Mouse (Mus musculus) heart, adult 9 months (tissue): ENCODE results near the gene Rpia.

Experiments used
- DNase-seq, 2 experiments: peaks; one replicate each; pipeline ENCODE4 v3.0.0; 2022; ENCODE audit warnings: low spot score in 2 of 2

Rpia gene

DNA sequence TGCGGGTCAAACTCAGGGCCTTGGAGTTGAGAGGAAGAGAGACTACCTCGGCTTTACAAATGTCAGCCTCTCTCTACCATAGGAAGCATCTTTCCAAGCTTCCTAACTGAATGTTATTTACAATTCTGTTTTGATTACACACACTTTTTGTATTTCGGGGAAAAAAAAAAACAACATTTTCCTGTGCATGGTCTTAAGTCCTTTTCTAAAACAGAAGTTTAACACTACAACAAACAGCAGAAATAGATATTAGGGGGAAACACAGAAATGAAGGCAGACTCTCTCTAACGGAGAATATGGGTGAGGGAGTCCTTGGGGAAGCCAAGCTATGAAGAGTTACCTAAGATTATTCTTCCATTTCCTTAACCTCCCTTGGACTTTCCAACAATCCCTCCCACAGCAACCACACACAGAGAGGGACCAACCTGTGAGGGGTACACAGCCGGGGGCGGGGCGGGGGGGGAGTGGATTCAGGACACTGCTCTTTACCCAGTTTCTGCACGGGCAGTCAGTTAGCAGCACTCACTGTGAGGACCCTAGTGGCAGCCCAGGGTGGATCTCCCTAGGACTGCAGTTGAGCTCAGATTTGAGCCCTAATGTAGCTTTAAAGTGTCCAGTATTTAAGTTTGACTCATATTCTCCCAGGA lies 40.7 kb downstream of the Rpia start:
- no peak for DNase-seq

DNA sequence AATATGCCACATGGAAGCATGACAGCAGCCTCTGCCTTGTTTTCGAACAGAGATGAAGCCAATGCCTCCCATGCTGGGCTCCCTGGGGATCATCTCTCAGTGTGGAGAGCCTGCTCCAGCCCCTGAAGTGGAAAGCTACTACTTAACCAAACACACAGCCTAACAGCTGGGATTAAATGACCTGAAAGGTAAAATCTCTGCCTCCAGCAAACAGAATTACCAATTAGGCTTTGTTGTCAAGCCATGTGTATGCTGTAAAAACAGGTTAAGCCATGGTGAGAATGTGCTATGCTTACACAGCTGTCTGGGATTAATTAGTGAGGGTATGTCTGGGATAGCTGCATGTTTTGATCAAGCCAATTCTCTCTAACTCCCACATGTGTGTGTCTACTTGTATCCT lies 42.3 kb downstream of the Rpia start:
- no peak for DNase-seq

DNA sequence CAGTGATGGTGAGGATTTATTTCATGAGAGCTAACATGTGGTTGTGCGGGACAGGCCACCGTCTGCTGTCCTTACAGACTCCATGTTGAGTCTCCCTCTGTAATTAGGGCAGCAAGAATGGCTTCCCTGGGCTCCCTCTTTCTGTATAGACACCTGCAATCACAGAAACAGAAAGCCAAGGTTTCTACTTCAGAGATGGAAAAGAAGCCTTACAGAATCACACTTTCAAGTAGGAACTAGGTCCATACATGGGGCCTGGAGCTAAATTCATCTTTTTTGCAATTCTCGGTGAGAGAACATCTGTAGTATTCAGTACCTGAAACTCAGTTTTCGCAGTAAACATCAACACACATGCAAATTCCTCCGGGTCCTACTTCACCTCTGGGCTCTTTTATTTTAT lies 44.3 kb downstream of the Rpia start:
- no peak for DNase-seq

DNA sequence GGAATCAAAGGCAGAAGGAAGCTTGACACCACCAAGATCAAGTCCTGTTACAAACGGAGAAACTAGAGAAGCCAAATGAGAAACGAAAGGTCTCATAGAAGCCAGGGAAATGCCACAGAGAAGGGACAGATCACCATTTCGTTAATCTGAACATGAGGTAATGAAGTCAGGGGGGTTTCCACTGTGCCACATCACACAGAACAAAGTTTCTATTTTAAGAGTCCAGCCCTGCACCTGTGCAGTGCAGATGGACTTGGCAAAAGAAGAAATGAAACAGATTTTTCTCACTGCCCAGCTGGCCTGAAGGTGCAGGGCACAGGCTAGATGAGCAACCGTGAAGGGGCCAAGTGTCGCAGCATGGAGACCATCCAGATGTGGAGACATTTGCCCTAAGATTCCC lies 48.1 kb downstream of the Rpia start:
- no peak for DNase-seq

DNA sequence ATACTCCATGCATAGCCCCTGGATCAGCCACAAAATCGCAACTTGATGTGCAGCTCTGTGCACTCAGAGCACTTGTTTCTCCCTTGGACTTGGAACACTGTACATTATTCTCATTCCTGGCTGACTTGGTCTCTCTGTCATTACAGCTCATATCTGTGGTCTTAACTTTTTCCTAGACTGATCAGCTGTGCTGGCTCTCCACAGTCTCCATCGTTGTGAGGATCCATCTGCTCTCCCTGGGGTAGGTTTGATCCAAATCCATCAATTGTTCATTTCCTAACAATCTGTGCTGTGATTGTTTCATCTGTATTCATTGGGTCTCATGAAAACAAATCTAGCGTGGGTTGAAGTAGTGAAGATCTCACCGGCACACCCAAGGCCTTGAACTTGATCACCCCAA lies 49.2 kb downstream of the Rpia start:
- no peak for DNase-seq

DNA sequence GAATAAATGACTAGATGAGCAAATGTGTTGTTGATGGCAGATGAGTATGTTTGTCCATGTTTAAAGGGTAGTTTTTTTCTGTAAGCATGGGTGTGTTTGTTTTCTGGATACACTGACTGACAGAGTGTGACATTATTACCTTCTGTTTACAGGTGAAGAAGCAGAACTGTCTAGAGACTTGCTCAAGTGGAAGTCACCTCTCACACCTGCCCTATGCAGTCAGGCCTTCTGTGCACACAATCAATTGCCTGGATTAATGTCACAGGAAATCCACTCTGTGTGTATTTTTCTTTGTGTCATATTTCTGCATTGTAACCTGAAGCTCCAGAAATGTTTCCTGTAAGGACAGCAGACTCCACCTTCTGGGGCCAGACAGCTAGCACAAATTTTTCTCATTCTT lies 51.5 kb downstream of the Rpia start:
- no peak for DNase-seq

DNA sequence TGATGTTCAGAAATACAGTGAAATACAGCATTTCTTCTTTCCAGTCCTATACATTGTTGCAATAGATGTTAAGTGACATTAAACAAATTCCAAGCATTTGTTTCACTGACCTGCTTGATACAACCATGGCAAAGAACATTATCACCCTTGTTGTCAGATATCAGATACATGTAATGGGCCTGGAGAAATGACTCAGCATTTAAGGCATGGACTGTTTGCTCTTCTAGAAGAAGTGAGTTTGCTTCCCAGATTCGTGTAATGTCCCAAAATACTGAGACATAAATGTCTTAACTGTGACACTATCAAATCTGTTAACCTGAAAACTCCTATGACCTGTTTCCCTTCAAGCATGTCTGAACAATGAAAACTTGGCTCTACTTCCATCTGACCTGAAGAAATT lies 52.6 kb downstream of the Rpia start:
- no peak for DNase-seq

DNA sequence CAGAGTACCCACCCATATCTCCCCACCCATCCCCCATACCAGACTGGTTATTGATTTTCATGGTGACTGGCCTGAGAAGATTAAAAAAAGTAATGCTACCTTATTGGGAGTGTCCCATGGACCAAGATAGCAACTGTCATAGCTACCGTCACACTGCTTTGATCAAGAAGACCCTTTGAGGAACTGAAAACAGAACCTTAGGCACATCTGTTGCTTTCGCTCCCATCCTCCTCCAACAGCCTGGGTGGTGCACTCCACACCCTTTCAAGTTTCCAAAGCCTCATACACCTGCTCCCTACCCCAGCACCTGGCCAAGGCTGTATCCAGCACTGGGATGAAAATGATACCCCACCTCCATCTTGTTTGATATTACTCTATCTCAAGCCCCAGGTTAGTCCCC lies 56.5 kb downstream of the Rpia start:
- peak in 1 of 2 experiments; percentile 6 for DNase-seq

DNA sequence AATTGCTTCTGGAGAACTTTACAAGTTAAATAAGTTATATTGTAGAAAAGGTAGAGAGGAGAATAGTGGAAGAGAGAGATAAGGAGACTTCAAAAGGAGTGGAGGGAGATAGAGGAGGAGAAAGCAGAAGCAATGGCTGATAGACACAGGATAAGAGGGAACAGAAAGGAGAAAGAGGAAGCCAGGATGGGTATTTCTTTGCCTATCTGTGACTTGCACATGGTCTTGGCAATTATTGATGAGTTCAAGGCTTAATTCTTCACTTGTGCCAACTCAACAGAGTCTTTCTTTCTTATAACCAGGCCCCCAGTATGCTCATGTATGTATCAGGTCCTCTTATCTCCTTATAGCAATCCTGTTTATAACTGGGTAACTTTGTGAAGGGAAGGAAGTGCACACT lies 61.2 kb downstream of the Rpia start:
- DNase-seq, result no peak

DNA sequence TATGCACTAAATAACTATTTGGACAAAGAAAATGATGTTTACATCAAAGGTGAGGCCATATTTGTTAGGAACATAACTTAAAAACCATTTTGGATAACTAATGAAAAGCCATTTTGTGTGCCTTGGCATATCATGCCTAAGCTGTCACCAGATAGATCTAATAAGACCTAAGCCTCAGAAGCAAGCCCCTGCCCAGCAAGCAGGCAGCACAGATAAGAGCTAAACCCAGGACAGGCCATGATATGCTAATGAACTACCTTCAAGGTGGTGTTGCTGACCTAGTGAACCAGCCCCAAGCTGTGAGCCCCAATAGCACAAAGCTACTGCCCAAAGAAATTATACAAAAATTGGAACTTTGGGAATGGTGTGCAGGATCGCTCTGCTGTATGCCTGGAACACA lies 62.9 kb downstream of the Rpia start:
- DNase-seq, result no peak

DNA sequence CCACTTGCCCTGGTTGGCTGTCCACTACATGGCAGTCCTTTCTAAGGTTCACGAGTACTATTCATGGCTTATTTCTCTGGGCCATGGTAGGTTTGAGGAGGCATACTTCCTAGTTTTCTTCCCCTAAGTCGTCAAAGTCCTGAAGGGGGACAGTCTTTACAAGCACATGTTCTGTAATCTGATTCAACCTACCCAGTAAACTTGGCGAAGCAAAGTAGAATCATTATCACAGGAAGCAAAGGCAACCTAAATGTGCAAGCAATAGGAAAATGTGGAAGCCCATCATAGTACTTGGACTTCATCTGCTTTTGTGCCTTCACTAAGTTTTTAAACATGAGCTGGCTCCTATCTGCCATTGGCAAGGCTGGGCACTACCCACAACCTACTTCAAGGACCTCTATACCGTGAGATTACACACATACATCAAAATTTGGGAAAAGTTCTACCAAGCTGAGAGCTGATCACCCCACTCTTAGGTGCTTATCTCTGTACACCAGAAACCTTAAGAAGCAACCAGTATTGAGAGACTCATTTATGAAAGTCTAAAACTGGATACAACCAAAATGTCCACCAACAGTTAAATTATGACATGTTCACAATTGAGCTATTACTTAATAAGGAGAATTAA lies 64.8 kb downstream of the Rpia start:
- DNase-seq, result no peak

DNA sequence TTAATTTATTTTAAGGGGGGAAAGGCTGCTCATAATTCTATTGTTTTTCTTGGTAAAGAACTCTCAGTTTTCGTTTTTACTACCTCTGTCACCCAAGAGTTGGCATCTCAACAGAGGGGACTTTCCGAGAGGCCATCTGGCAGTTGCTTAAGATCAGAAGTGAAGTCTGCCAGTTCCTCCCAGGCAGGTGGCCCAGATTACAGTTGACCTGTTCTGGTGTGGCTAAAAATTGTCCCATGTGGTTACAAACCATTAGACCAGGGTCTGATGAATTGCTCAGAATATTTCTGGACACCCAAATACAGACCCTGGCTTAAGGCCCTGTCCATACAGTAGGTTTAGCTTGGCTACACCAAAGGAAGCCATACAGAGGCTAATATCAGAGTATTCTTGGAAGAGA lies 66.4 kb downstream of the Rpia start:
- DNase-seq, result no peak

DNA sequence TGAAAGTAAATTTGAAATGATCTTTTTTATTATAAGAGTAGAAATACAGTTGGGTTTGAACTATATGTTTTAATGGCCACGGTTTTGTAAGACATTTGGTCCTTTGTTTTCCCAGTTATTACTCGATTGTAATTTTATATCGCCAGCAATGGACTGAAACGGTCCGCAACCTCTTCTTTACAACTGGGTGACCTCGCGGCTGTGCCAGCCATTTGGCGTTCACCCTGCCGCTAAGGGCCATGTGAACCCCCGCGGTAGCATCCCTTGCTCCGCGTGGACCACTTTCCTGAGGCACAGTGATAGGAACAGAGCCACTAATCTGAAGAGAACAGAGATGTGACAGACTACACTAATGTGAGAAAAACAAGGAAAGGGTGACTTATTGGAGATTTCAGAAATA lies 67.3 kb downstream of the Rpia start:
- DNase-seq, result no peak

DNA sequence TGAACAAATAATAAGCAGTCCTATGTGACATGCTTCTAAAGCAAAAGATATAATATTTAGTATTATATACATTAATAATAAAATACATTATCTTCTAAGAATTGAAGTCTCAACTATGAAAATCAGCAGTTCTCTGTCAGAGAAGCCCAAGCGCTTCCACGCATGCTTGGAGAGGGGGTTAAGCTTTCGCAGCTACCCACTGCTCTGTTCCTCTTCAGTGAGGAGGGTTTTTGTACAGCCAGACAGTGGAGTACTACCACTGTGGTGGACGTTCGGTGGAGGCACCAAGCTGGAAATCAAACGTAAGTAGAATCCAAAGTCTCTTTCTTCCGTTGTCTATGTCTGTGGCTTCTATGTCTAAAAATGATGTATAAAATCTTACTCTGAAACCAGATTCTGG lies 69.7 kb downstream of the Rpia start:
- DNase-seq, result no peak

DNA sequence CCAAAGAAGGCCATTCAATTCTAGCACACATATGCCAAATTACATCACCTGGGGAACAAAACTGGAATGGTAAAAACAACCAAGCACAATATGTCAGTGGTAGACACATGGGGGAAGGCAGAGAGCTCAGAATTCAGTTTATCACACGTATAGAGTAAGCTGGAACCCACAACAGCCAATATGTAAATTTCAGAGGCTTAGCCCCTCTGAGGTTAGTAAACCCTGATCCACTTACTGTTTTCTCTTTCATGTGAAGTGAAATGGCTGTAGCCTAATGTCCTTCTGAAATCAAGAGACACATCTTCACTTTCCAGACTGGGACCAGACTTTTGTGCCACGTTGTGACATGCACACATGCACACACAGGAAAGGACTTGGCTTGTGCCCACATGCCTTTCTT lies 73.3 kb downstream of the Rpia start:
- DNase-seq, result no peak

DNA sequence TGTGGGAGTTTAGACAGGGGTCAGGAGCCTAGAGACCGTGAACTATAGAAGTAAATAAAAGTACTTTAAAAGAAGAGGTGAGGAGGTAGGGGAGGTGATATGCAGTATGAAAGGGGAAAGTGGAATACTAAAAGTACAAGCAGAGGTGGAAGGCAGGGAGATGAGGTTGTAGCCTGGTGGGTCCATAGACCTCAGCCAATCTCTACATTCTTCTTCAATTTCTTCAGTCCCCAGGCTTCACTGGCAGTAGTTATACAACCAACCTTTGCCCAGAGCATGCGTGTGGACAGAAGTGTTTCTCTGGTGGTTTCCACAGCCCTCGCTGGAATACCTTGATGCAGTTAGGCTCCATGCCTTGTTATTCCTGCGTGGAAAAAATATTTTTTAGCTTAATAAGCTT lies 73.9 kb downstream of the Rpia start:
- DNase-seq, result no peak

DNA sequence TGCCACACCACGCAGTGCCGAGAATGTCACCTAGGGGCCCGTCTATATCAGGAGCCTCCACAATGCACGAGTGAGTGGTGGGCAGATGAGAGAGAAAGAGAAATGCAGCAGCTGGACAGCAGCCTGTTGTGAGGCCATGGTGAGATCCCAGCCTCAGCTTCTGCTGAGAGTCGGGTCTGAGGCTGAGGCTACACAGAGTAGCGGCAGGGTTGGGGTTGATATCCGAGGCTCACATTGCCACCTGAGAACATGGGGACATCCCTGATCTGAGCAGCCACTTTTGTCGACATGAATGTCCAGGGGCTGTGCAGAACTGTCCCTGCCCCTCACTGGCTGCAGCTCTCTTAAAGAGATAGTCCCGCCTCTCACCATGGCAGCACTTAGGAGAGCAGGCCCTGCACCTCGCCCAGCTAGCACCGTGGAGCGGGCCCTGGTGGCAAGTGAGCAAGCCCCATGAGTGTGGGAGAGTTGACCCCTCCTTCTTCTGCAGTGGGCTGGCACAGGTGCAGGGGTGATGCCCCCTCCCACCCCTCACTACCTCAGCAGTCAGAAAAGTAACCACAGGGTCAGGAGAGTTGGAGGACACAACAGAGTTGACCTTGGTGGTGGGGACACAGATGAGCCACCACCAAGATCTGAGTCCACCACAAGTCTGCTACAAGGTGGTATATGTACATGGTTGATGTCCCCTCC lies 75.2 kb downstream of the Rpia start:
- no peak for DNase-seq
